Mouse (Mus musculus): ENCODE results near the gene Ctcf.

- TF ChIP-seq CTCF (IDR thresholded peaks at IDR 0.05; ENCODE audit: control insufficient read depth, insufficient read depth, low read length) (no peak), POLR2A (IDR thresholded peaks at IDR 0.05; ENCODE audit: borderline replicate concordance, control insufficient read depth, low read depth, low read length) (no peak)
These were observed 7.0 kb upstream of the Ctcf start for GRCm38 (mm10) chr8:105629337-105629736.
